Mouse (Mus musculus): ENCODE results near the gene Pde7b. TPM values are rescaled to one million over a fixed set of nuclear protein-coding genes. Genes with fewer than 3 reads are reported as not detected.

The Pde7b gene
- polyA plus RNA-seq, 1 experiment from 2014 or later, result 1.3 TPM

GRCm38 (mm10) chr10:20418202-20418855 lies 306.5 kb downstream of the Pde7b start:
- Histone ChIP-seq H3K4me2 (no peak overlapping the region), H3K27ac (ENCODE audit: low read depth, low read length) (no peak overlapping the region), H3K4me1 (replicated peaks; ENCODE audit: control insufficient read depth, insufficient read depth, low read length) (no peaks in the 10 kb centered on the region), H3K9ac (ENCODE audit: low read depth, low read length) (no peak overlapping the region), H3K36me3 (ENCODE audit: control insufficient read depth, insufficient read depth, low read length) (no peaks in the 10 kb centered on the region), H3K27me3 (replicated peaks; ENCODE audit: control insufficient read depth, insufficient read depth, low read length) (no peaks in the 10 kb centered on the region), H3K9me3 (ENCODE audit: control insufficient read depth, low read length) (no peaks in the 10 kb centered on the region), H3K4me3 (ENCODE audit: low read depth, low read length) (no peak overlapping the region)
- ATAC-seq (replicated peaks; ENCODE audit: low FRiP score), result no peak
- DNase-seq (ENCODE audit: low spot score), result no peak
- 56% methylated on average over 11 of the region's 11 CpGs for WGBS

- no peaks in the 10 kb centered on the region for H3K4me1 ChIP-seq (replicated peaks; ENCODE audit: control insufficient read depth, insufficient read depth, low read length)
- no peaks in the 10 kb centered on the region for H3K27me3 ChIP-seq (replicated peaks; ENCODE audit: control insufficient read depth, insufficient read depth, low read length)
- ATAC-seq (replicated peaks; ENCODE audit: low FRiP score) (no peak), DNase-seq (ENCODE audit: low spot score) (no peak)
- H3K9me3 ChIP-seq (ENCODE audit: control insufficient read depth, low read length), result no peaks in the 10 kb centered on the region
- H3K36me3 ChIP-seq (ENCODE audit: control insufficient read depth, insufficient read depth, low read length), result no peaks in the 10 kb centered on the region
- H3K4me2 ChIP-seq, result no peak overlapping the region
- no peak overlapping the region for H3K9ac ChIP-seq (ENCODE audit: low read depth, low read length)
- H3K4me3 ChIP-seq (ENCODE audit: low read depth, low read length), result no peak overlapping the region
- WGBS, result 76% methylated on average over 10 of the region's 10 CpGs
- H3K27ac ChIP-seq (ENCODE audit: low read depth, low read length), result no peak overlapping the region
Measured at GRCm38 (mm10) chr10:20409181-20409580, 315.7 kb downstream of the Pde7b start.

- H3K4me2 ChIP-seq, result no peak overlapping the region
- H3K27ac ChIP-seq (ENCODE audit: low read depth, low read length), result no peak overlapping the region
- no peak overlapping the region for H3K4me3 ChIP-seq (ENCODE audit: low read depth, low read length)
- H3K27me3 ChIP-seq (replicated peaks; ENCODE audit: control insufficient read depth, insufficient read depth, low read length), result no peaks in the 10 kb centered on the region
- WGBS, result 78% methylated on average over 3 of the region's 3 CpGs
- no peak overlapping the region for H3K9ac ChIP-seq (ENCODE audit: low read depth, low read length)
- H3K9me3 ChIP-seq (ENCODE audit: control insufficient read depth, low read length), result no peaks in the 10 kb centered on the region
- no peak for DNase-seq (ENCODE audit: low spot score)
- no peak for ATAC-seq (replicated peaks; ENCODE audit: low FRiP score)
- H3K36me3 ChIP-seq (ENCODE audit: control insufficient read depth, insufficient read depth, low read length), result no peaks in the 10 kb centered on the region
- H3K4me1 ChIP-seq (replicated peaks; ENCODE audit: control insufficient read depth, insufficient read depth, low read length), result no peaks in the 10 kb centered on the region
Measured at GRCm38 (mm10) chr10:20408336-20408735, 316.5 kb downstream of the Pde7b start.

GRCm38 (mm10) chr10:20405471-20405870 lies 319.4 kb downstream of the Pde7b start:
- Histone ChIP-seq H3K27ac (ENCODE audit: low read depth, low read length) (no peak overlapping the region), H3K9ac (ENCODE audit: low read depth, low read length) (no peak overlapping the region), H3K9me3 (ENCODE audit: control insufficient read depth, low read length) (no peaks in the 10 kb centered on the region), H3K36me3 (ENCODE audit: control insufficient read depth, insufficient read depth, low read length) (no peaks in the 10 kb centered on the region), H3K4me3 (ENCODE audit: low read depth, low read length) (no peak overlapping the region), H3K27me3 (replicated peaks; ENCODE audit: control insufficient read depth, insufficient read depth, low read length) (no peaks in the 10 kb centered on the region), H3K4me1 (replicated peaks; ENCODE audit: control insufficient read depth, insufficient read depth, low read length) (no peaks in the 10 kb centered on the region), H3K4me2 (no peak overlapping the region)
- 90% methylated on average over 2 of the region's 2 CpGs for WGBS
- DNase-seq (ENCODE audit: low spot score) (no peak), ATAC-seq (replicated peaks; ENCODE audit: low FRiP score) (no peak)

GRCm38 (mm10) chr10:20402941-20403340 lies 321.9 kb downstream of the Pde7b start:
- H3K4me2 ChIP-seq, result no peak overlapping the region
- no peaks in the 10 kb centered on the region for H3K36me3 ChIP-seq (ENCODE audit: control insufficient read depth, insufficient read depth, low read length)
- H3K9ac ChIP-seq (ENCODE audit: low read depth, low read length), result no peak overlapping the region
- H3K27me3 ChIP-seq (replicated peaks; ENCODE audit: control insufficient read depth, insufficient read depth, low read length), result no peaks in the 10 kb centered on the region; the same call in 1 of the 2 replicates
- H3K27ac ChIP-seq (ENCODE audit: low read depth, low read length), result no peak overlapping the region
- WGBS, result 76% methylated on average over 5 of the region's 5 CpGs
- no peaks in the 10 kb centered on the region for H3K4me1 ChIP-seq (replicated peaks; ENCODE audit: control insufficient read depth, insufficient read depth, low read length)
- ATAC-seq (replicated peaks; ENCODE audit: low FRiP score) (no peak), DNase-seq (ENCODE audit: low spot score) (no peak)
- no peak overlapping the region for H3K4me3 ChIP-seq (ENCODE audit: low read depth, low read length)
- H3K9me3 ChIP-seq (ENCODE audit: control insufficient read depth, low read length), result no peaks in the 10 kb centered on the region

GRCm38 (mm10) chr10:20400406-20400805 lies 324.5 kb downstream of the Pde7b start:
- H3K9ac ChIP-seq (ENCODE audit: low read depth, low read length), result no peak overlapping the region
- no peaks in the 10 kb centered on the region for H3K4me1 ChIP-seq (replicated peaks; ENCODE audit: control insufficient read depth, insufficient read depth, low read length)
- WGBS, result 61% methylated on average over 15 of the region's 15 CpGs
- no peak for DNase-seq (ENCODE audit: low spot score)
- no peaks in the 10 kb centered on the region; the same call in 1 of the 2 replicates for H3K27me3 ChIP-seq (replicated peaks; ENCODE audit: control insufficient read depth, insufficient read depth, low read length)
- no peaks in the 10 kb centered on the region for H3K9me3 ChIP-seq (ENCODE audit: control insufficient read depth, low read length)
- no peak overlapping the region for H3K27ac ChIP-seq (ENCODE audit: low read depth, low read length)
- H3K4me2 ChIP-seq, result peak overlapping the region; percentile 22
- H3K36me3 ChIP-seq (ENCODE audit: control insufficient read depth, insufficient read depth, low read length), result no peaks in the 10 kb centered on the region
- no peak for ATAC-seq (replicated peaks; ENCODE audit: low FRiP score)
- H3K4me3 ChIP-seq (ENCODE audit: low read depth, low read length), result no peak overlapping the region

- no peaks in the 10 kb centered on the region; the same call in 1 of the 2 replicates for H3K27me3 ChIP-seq (replicated peaks; ENCODE audit: control insufficient read depth, insufficient read depth, low read length)
- H3K27ac ChIP-seq (ENCODE audit: low read depth, low read length), result no peak overlapping the region
- no peak overlapping the region for H3K4me2 ChIP-seq
- ATAC-seq (replicated peaks; ENCODE audit: low FRiP score), result no peak
- 66% methylated on average over 12 of the region's 12 CpGs for WGBS
- H3K9me3 ChIP-seq (ENCODE audit: control insufficient read depth, low read length), result no peaks in the 10 kb centered on the region
- no peak overlapping the region for H3K4me3 ChIP-seq (ENCODE audit: low read depth, low read length)
- no peak for DNase-seq (ENCODE audit: low spot score)
- H3K36me3 ChIP-seq (ENCODE audit: control insufficient read depth, insufficient read depth, low read length), result no peaks in the 10 kb centered on the region
- no peaks in the 10 kb centered on the region for H3K4me1 ChIP-seq (replicated peaks; ENCODE audit: control insufficient read depth, insufficient read depth, low read length)
- no peak overlapping the region for H3K9ac ChIP-seq (ENCODE audit: low read depth, low read length)
Measured at GRCm38 (mm10) chr10:20398641-20399390, 326.1 kb downstream of the Pde7b start.

- no peaks in the 10 kb centered on the region; the same call in 1 of the 2 replicates for H3K27me3 ChIP-seq (replicated peaks; ENCODE audit: control insufficient read depth, insufficient read depth, low read length)
- H3K4me3 ChIP-seq (ENCODE audit: low read depth, low read length), result no peak overlapping the region
- no peaks in the 10 kb centered on the region for H3K4me1 ChIP-seq (replicated peaks; ENCODE audit: control insufficient read depth, insufficient read depth, low read length)
- DNase-seq (ENCODE audit: low spot score), result no peak
- WGBS, result 49% methylated on average over 6 of the region's 6 CpGs
- H3K9me3 ChIP-seq (ENCODE audit: control insufficient read depth, low read length), result no peaks in the 10 kb centered on the region
- ATAC-seq (replicated peaks; ENCODE audit: low FRiP score), result no peak
- H3K9ac ChIP-seq (ENCODE audit: low read depth, low read length), result no peak overlapping the region
- no peaks in the 10 kb centered on the region for H3K36me3 ChIP-seq (ENCODE audit: control insufficient read depth, insufficient read depth, low read length)
- no peak overlapping the region; the same call in 1 of the 2 replicates for H3K4me2 ChIP-seq
- no peak overlapping the region for H3K27ac ChIP-seq (ENCODE audit: low read depth, low read length)
Measured at GRCm38 (mm10) chr10:20398224-20398623, 326.7 kb downstream of the Pde7b start.

GRCm38 (mm10) chr10:20395778-20396177 lies 329.1 kb downstream of the Pde7b start:
- Histone ChIP-seq H3K4me2 (no peak overlapping the region), H3K36me3 (ENCODE audit: control insufficient read depth, insufficient read depth, low read length) (no peaks in the 10 kb centered on the region), H3K9ac (ENCODE audit: low read depth, low read length) (no peak overlapping the region), H3K27ac (ENCODE audit: low read depth, low read length) (no peak overlapping the region), H3K4me1 (replicated peaks; ENCODE audit: control insufficient read depth, insufficient read depth, low read length) (no peaks in the 10 kb centered on the region), H3K9me3 (ENCODE audit: control insufficient read depth, low read length) (no peaks in the 10 kb centered on the region), H3K27me3 (replicated peaks; ENCODE audit: control insufficient read depth, insufficient read depth, low read length) (no peaks in the 10 kb centered on the region; the same call in 1 of the 2 replicates), H3K4me3 (ENCODE audit: low read depth, low read length) (no peak overlapping the region)
- WGBS, result 89% methylated on average over 3 of the region's 3 CpGs
- DNase-seq (ENCODE audit: low spot score) (no peak), ATAC-seq (replicated peaks; ENCODE audit: low FRiP score) (no peak)

Measured in liver, embryonic 11.5 days (tissue).